Mouse (Mus musculus): ENCODE measurements around the gene Acss1.

Acss1 gene

DNA sequence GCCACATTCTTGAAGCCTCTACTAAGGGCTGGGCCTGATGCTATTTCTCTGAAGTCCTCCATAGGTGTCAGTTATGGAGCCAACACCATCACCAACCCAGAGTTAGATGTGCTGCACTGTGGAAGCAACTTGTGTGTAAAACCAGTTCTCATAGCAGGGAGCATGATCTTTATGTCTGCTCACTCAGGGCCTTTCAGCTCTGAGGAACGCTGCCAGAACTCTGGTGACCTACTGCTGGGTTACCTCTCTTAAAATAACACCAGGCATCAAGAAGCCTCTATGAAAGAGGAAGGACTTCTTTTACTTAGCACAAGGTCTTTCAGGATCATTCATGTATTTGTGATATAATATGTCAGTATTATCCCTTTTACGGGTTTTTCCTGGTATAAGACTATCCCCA, 66.1 kb downstream of the Acss1 start:
- in situ Hi-C loops (cut with MboI; ENCODE audit: unreplicated experiment in 2 of 2): loop anchor here (5.0 to 10.0 kb wide), 2 partner anchors 35 to 153 kb away; no protein-coding TSS in a partner anchor

DNA sequence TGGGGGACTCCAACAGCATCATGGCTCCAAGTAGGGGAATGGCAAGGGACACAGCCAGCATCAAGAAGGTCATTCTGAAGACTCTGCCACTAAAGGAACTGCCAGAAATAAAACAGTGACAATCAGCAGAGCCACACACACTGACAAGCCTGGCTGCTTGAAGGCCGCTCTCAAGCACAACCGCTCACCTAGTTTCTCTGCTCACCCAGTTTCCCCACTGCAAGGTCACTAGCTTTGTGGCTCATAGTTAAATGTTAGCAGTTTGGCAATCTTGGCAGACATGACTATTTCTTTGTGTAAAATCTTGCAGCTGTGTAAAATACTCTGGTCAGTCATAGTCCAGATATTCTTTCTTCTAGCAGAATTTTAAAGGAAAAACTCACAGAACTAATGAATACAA, 68.0 kb downstream of the Acss1 start:
- in situ Hi-C loops (cut with MboI; ENCODE audit: unreplicated experiment in 2 of 2): loop anchor here (5.0 to 10.0 kb wide), 2 partner anchors 33 to 155 kb away; no protein-coding TSS in a partner anchor

DNA sequence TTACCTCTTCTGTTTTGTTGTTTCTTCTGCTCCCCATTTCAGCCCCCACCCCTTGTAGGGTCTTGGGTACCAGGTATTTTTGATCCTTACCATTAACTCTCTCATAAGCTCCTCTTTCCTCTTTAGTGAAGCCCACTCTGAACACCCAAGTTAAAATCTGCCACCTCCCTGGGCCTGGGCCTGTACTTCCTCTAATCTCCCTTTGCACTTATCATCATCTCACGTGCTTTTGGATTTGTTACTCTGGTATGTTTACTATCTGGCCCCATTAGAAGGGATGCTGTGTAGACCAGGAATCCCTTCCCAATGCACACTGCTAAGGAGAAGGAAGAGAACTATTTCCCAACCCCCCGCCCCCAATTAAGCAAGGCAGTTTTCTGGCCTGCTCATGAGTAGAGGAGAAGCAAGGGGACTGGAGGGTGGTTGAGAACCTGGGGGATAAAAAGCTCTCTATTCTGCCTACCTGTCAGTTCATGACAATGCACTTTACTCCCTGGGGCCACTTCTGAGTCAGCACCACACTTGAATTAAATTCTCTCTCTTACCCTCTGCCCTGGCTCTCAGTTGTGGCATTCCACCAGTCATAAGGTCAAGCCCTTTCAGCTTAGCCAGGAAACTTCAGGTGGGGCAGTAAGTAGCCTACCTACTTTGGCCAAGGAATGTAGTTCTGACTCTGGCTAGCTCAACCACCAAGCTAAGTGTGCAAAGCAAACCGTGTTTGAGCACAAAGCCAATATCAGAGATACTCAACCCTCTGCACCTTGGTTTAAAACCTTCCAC, 72.7 kb downstream of the Acss1 start:
- in situ Hi-C loops (cut with MboI; ENCODE audit: unreplicated experiment in 2 of 2): no loop called here

DNA sequence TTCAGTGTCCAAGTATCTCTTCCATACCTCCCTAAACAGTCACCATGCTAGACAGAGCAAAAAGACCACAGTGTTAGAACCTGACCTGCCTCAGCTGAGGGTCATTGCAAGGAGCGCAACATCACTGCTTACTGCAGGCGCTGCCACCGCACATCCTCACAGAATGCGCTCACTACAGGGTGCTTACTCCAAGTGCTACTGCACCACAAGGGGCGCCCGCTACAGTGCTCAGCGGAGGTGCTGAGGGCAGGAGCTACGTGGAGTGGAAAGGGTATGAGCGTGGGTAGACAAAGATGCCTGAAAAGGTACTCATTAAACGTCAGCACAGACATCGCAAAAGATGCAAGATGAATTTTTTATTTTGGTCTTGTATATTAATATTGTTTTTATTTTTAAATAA, 79.2 kb downstream of the Acss1 start:
- in situ Hi-C loops (cut with MboI; ENCODE audit: unreplicated experiment in 2 of 2): no loop called here

DNA sequence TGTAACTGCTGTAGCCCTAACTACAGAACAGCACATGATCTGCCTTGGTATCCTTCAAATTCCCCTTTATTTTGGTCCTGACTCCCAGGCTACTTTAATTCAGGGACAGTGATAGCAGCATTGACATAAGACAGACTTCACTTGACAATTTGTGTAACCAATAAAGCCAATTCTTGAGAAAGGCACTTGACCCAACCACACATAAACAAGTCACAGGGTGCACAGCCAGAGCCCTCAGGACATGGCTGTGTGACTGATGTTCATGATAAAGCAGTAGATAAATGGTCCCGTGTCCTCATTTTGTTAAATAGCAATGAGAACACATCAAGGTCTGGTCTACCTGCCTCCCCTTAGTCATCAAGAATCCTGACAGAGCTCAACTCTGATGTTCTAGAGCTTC, 88.7 kb downstream of the Acss1 start:
- in situ Hi-C loops (cut with MboI; ENCODE audit: unreplicated experiment in 2 of 2): loop anchor here in 1 of 2 experiments (10.0 kb wide), 1 partner anchor 335 kb away; no protein-coding TSS in a partner anchor

DNA sequence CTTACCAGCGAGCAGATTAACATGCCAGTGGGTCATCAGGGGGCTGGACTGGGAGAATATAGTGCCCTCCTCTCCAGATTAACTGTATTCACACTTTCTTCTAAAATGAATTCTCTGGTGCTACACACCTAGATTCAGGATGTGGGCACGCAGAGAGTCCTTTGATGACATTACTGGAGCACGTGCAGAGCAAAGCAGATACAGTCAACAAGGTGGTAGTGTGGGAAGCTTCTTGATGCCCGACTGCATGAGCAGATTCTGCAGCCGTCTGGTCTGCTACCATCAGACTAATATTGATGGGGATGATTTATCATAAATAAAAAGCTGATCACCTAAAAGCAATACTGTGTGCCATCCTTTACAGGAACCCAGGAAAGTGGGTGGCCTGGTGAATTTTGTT, 89.7 kb downstream of the Acss1 start:
- in situ Hi-C loops (cut with MboI; ENCODE audit: unreplicated experiment in 2 of 2): loop anchor here in 1 of 2 experiments (10.0 kb wide), 1 partner anchor 336 kb away; no protein-coding TSS in a partner anchor

DNA sequence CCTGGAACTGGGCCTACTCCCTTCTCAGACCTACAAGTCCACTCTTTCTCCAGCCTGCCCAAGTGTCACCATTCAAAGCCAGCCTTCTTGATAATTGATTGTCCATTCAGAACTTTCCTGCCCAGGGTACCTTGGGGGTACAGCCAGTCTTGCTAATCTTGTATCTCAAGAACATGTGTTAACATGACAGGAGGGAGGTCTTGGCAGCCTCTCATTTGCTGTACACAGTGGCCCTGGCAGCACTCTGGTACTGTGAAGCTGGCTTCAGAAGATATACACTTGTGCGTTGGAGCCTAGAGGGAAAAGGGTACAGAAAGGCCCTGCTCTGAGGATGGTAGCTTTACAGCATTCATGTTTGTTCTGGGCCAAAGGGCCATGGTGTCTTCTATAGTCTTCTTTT, 92.0 kb downstream of the Acss1 start:
- in situ Hi-C loops (cut with MboI; ENCODE audit: unreplicated experiment in 2 of 2): loop anchor here in 1 of 2 experiments (10.0 kb wide), 1 partner anchor 339 kb away; no protein-coding TSS in a partner anchor

DNA sequence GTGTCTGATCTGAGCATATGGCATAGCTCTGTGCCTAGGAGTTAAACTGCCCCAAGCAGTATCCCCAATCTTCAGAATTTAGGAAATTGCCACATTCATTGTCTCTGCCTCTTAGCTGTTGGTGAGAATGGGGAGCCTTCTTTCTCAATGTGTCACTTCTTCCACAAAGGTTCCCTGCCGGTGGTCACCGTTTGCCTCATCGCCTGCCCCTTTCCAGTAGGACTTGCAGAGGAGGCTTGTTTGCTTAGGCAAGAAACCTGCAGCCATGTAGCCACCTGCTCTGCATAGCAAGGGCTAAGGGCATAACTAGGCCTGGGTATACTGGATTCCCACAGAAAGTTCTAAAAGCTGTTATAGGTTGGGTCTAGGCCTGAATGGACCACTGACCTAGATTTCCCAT, 95.8 kb downstream of the Acss1 start:
- in situ Hi-C loops (cut with MboI; ENCODE audit: unreplicated experiment in 2 of 2): loop anchor here (10.0 to 25.0 kb wide), 5 partner anchors 215 to 1415 kb away; partner anchors contain the start of genes Fam110a (in 1 of the 2), Fkbp1a (in 1 of the 2), Psmf1 (in 1 of the 2) and Pygb (in 1 of the 2)

DNA sequence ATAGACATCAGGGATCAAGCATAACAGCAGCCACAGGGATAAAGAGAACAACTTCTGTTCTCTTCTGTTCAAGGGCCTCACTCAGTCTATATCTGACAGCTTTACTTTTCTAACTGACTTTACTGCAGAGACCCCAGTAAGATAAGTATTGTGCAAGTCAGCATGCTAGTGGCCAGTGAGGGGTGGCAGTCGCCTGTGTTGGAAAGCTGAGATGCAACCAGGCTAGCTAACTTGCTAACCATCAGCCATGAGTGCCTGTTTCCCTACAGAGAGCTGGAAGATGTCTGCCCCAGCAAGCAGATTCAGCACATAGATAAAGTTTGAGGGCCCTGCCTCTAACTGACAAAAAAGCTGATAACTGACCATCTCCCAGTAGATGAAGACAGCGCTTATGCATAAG, 97.5 kb downstream of the Acss1 start:
- in situ Hi-C loops (cut with MboI; ENCODE audit: unreplicated experiment in 2 of 2): loop anchor here (10.0 to 25.0 kb wide), 5 partner anchors 217 to 1417 kb away; partner anchors contain the start of genes Fam110a (in 1 of the 2), Fkbp1a (in 1 of the 2), Psmf1 (in 1 of the 2) and Pygb (in 1 of the 2)

DNA sequence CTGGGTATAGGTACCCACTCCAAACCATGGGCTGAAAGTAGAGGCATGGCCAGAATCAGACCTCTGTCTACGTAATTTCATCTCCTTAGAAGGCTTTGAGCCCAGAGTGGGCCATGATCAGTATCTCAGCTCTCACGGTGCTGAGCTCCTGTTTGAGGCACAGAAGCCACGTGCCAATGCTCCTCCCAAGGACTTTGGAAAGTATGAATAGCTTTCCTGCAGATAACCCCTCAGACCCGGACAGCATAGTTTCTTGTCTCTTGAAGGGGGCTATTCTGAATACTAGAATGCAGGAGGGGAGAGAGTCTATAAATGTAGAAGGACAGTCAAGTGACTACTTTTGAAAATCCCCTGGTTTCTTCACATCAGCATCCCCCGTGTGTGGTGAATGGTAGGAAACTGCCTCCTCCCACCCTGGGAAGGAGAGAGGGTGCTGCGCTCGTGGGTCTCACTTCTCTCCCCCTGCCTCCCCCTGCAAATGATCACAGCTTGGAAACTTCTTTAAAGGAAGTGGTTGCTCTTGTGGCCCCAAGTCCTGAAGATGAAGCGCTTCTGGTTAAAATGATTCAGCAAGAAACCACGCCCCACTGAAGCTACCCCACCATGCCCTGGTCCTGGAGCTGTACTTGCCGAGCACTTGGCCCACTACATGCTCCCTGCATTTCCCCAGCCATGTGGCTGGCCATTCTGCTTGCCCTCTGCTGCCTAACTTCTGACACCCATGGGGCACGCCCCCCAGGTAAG, 98.3 kb downstream of the Acss1 start, which contains the start of gene Cst7:
TSS of gene Cst7 (plus strand) at position 569 of the 744 bp plus-strand sequence.
- in situ Hi-C loops (cut with MboI; ENCODE audit: unreplicated experiment in 2 of 2): loop anchor here (5.0 to 25.0 kb wide), 13 partner anchors 32 to 1695 kb away; partner anchors contain the start of genes Fam110a (in 2 of the 2), Apmap (in 1 of the 2), Cst3 (in 1 of the 2) and Fkbp1a (in 1 of the 2)

Measured in v-Abl transformed pro-B cells (cell line).